Mouse (Mus musculus): Measurements from ENCODE around the gene Cobll1. TPM values are rescaled to one million over a fixed set of nuclear protein-coding genes. Genes with fewer than 3 reads are reported as not detected.

Gene Cobll1
- polyA plus RNA-seq, 1 experiment from 2014 or later, result 6.1 TPM

DNA sequence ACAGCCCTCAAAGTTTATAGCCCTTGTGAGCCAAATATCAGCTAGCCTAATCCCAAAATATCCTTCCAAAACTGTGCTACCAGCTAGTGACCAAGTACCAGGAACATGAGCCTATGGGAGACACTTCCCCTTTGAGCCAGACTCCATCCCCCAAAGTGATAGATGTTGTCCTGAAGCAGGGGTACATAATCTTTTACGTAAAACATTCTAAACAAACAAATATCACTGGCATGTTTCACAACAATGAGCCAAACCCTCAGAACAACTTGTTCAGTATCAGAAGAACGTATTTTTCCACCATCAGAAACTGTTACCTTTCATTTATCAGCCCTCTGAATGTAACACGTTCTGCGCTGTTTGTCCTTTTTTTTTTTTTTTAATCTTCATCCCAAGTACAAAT, 12.7 kb downstream of the Cobll1 start:
- H3K27ac ChIP-seq (ENCODE audit: low read length), result no peak overlapping the region
- no peaks in the 10 kb centered on the region for H3K27me3 ChIP-seq (ENCODE audit: control insufficient read depth, insufficient read depth, low read depth, low read length)
- no peaks in the 10 kb centered on the region; the same call in 1 of the 2 replicates for H3K4me1 ChIP-seq (ENCODE audit: control insufficient read depth, low read depth, low read length)
- H3K4me2 ChIP-seq (ENCODE audit: low read depth, low read length), result no peak overlapping the region
- no peaks in the 10 kb centered on the region for H3K36me3 ChIP-seq (ENCODE audit: control insufficient read depth, insufficient read depth)
- no peaks in the 10 kb centered on the region for H3K9me3 ChIP-seq (replicated peaks; ENCODE audit: control insufficient read depth, low read length)
- H3K4me3 ChIP-seq (ENCODE audit: low read depth, low read length), result no peak overlapping the region
- no peak overlapping the region for H3K9ac ChIP-seq (ENCODE audit: low read depth, low read length)
- no peak for ATAC-seq (ENCODE audit: low read depth)
- 60% methylated on average over 4 of the region's 4 CpGs for WGBS (ENCODE audit: insufficient replicate concordance)

- Histone ChIP-seq H3K9me3 (replicated peaks; ENCODE audit: control insufficient read depth, low read length) (no peaks in the 10 kb centered on the region), H3K4me2 (ENCODE audit: low read depth, low read length) (no peak overlapping the region), H3K9ac (ENCODE audit: low read depth, low read length) (no peak overlapping the region), H3K27me3 (ENCODE audit: control insufficient read depth, insufficient read depth, low read depth, low read length) (no peaks in the 10 kb centered on the region), H3K36me3 (ENCODE audit: control insufficient read depth, insufficient read depth) (no peaks in the 10 kb centered on the region), H3K4me1 (ENCODE audit: control insufficient read depth, low read depth, low read length) (no peaks in the 10 kb centered on the region; the same call in 1 of the 2 replicates), H3K4me3 (ENCODE audit: low read depth, low read length) (no peak overlapping the region), H3K27ac (ENCODE audit: low read length) (no peak overlapping the region)
- 57% methylated on average over 12 of the region's 12 CpGs for WGBS (ENCODE audit: insufficient replicate concordance)
- ATAC-seq (ENCODE audit: low read depth), result no peak
Observed at GRCm38 (mm10) chr2:65223956-65224735, 15.1 kb downstream of the Cobll1 start.

DNA sequence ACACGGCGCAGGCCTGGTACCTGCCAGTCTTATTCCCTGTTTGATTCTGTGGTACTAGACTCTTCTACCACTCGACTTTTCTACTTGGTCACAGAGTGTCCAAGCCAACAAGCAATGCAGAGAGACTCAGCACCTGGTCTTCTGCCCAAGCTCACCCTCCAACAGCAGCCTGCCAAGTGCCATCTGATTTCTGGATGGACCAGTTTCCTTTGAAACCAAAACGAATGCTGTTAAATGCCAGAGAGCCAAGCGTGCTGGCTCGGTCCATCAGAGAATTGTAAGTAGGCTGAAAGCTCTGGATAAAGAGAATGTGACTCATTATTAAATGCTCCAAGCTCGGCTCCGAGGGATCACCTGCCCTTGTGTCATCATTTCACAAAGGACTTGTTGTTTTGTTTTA, 16.2 kb downstream of the Cobll1 start:
- Histone ChIP-seq H3K36me3 (ENCODE audit: control insufficient read depth, insufficient read depth) (no peaks in the 10 kb centered on the region), H3K4me3 (ENCODE audit: low read depth, low read length) (no peak overlapping the region), H3K27me3 (ENCODE audit: control insufficient read depth, insufficient read depth, low read depth, low read length) (no peaks in the 10 kb centered on the region), H3K4me1 (ENCODE audit: control insufficient read depth, low read depth, low read length) (no peaks in the 10 kb centered on the region; the same call in none of the 2 replicates), H3K9ac (ENCODE audit: low read depth, low read length) (no peak overlapping the region), H3K27ac (ENCODE audit: low read length) (no peak overlapping the region), H3K9me3 (replicated peaks; ENCODE audit: control insufficient read depth, low read length) (no peaks in the 10 kb centered on the region), H3K4me2 (ENCODE audit: low read depth, low read length) (no peak overlapping the region)
- no peak for ATAC-seq (ENCODE audit: low read depth)
- 69% methylated on average over 8 of the region's 8 CpGs for WGBS (ENCODE audit: insufficient replicate concordance)

DNA sequence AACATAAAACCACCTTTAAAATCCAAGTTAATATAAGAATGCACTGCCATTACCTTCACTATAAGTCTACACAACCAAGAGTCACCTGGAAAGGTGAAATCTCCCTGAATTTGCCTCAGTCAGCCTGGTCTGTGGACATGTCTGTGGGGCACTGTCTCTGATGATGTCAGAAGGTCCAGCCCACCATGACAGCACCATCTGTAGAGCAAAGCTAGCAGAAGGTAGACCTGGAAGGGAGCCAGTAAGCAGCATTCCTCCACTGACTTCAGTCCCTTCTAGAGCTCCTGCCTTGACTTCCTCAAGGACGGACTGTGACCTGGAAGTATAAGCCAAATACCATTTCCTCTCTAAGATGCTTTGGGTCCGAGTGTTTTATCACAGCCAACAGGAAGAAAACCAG, 17.6 kb downstream of the Cobll1 start:
- no peak overlapping the region for H3K4me2 ChIP-seq (ENCODE audit: low read depth, low read length)
- WGBS (ENCODE audit: insufficient replicate concordance), result 54% methylated on average over 2 of the region's 2 CpGs

GRCm38 (mm10) chr2:65220563-65220962, 18.6 kb downstream of the Cobll1 start:
- WGBS (ENCODE audit: insufficient replicate concordance), result 70% methylated on average over 1 of the region's 1 CpGs
- H3K9me3 ChIP-seq (replicated peaks; ENCODE audit: control insufficient read depth, low read length), result no peaks in the 10 kb centered on the region
- H3K4me1 ChIP-seq (ENCODE audit: control insufficient read depth, low read depth, low read length), result no peaks in the 10 kb centered on the region; the same call in none of the 2 replicates
- H3K4me2 ChIP-seq (ENCODE audit: low read depth, low read length), result no peak overlapping the region
- no peak overlapping the region for H3K27ac ChIP-seq (ENCODE audit: low read length)
- no peaks in the 10 kb centered on the region for H3K36me3 ChIP-seq (ENCODE audit: control insufficient read depth, insufficient read depth)
- no peak overlapping the region for H3K9ac ChIP-seq (ENCODE audit: low read depth, low read length)
- ATAC-seq (ENCODE audit: low read depth), result no peak
- no peak overlapping the region for H3K4me3 ChIP-seq (ENCODE audit: low read depth, low read length)
- no peaks in the 10 kb centered on the region for H3K27me3 ChIP-seq (ENCODE audit: control insufficient read depth, insufficient read depth, low read depth, low read length)

More for the DNA sequence above, 17.6 kb downstream of the Cobll1 start:
- Histone ChIP-seq H3K27ac (ENCODE audit: low read length) (no peak overlapping the region), H3K4me3 (ENCODE audit: low read depth, low read length) (no peak overlapping the region), H3K36me3 (ENCODE audit: control insufficient read depth, insufficient read depth) (no peaks in the 10 kb centered on the region), H3K4me1 (ENCODE audit: control insufficient read depth, low read depth, low read length) (no peaks in the 10 kb centered on the region; the same call in none of the 2 replicates), H3K9ac (ENCODE audit: low read depth, low read length) (no peak overlapping the region), H3K9me3 (replicated peaks; ENCODE audit: control insufficient read depth, low read length) (no peaks in the 10 kb centered on the region), H3K27me3 (ENCODE audit: control insufficient read depth, insufficient read depth, low read depth, low read length) (no peaks in the 10 kb centered on the region)
- no peak for ATAC-seq (ENCODE audit: low read depth)

DNA sequence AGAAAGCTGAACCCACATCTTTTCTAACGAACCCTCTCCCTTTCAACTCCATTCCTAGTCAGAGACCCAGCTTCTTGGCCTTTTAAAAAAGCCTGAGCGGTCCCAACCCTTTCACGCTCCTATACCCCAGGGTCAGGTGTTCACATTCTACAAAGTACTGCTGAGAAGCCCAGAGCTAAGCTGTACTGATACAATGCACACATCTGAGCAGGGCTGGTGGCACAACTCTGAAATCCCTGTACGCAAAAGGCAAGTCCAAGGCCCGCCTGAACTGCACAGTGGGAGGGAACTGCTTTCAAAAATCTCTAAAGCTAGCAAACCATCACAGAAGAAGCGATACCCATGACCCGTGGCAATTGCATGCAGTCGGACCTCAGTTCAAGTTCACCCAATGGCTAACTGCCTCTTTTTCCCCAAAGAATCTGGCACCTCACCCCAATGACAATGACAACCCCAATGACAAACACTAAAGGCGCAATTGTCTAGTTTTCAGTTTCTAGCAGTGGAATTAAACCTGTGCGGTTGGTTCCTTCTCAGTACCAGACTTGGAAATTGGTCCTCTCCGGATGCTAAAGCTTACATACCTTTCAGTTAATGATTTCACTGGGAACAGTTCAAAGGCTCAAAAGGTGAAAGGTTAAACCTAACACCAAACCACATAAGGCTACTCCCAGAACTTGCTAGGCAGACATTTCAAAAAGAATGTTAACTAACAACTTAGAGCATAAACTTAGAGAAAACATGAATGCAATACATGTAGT, 19.6 kb downstream of the Cobll1 start:
- Histone ChIP-seq H3K4me3 (ENCODE audit: low read depth, low read length) (0 out of 2 replicates have a peak overlapping the region, but pooled peaks have one; percentile 15), H3K4me1 (ENCODE audit: control insufficient read depth, low read depth, low read length) (no peaks in the 10 kb centered on the region; the same call in none of the 2 replicates), H3K4me2 (ENCODE audit: low read depth, low read length) (0 out of 2 replicates have a peak overlapping the region, but pooled peaks have one; percentile 30), H3K9me3 (replicated peaks; ENCODE audit: control insufficient read depth, low read length) (no peaks in the 10 kb centered on the region), H3K27me3 (ENCODE audit: control insufficient read depth, insufficient read depth, low read depth, low read length) (no peaks in the 10 kb centered on the region), H3K36me3 (ENCODE audit: control insufficient read depth, insufficient read depth) (no peaks in the 10 kb centered on the region), H3K27ac (ENCODE audit: low read length) (peak overlapping the region; percentile 66), H3K9ac (ENCODE audit: low read depth, low read length) (no peak overlapping the region)
- 57% methylated on average over 11 of the region's 11 CpGs for WGBS (ENCODE audit: insufficient replicate concordance)
- ATAC-seq (ENCODE audit: low read depth), result peak; percentile 80

- WGBS (ENCODE audit: insufficient replicate concordance), result 72% methylated on average over 9 of the region's 9 CpGs
- H3K9ac ChIP-seq (ENCODE audit: low read depth, low read length), result no peak overlapping the region
Observed at GRCm38 (mm10) chr2:65218318-65218717, 20.9 kb downstream of the Cobll1 start.

DNA sequence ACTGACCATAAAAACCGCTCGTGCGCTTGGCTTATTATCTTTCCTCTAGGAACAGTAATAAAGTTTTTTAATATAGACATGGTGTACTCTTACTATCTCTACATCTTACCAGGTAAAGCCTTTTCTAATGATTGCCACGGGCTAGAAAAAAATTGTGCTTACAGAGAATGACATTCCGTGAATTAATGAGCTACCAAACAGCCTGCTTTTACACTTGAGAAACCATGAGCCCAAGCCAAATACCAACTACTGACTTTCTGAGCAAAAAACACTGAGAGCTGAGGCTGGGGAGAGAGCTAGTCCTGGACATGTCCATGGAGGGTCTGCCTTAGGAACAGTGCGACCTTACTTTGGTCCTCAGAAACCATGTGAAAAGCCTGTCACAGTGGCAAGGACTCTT, 21.5 kb downstream of the Cobll1 start:
- H3K9ac ChIP-seq (ENCODE audit: low read depth, low read length), result no peak overlapping the region
- H3K9me3 ChIP-seq (replicated peaks; ENCODE audit: control insufficient read depth, low read length), result no peaks in the 10 kb centered on the region
- no peak overlapping the region for H3K4me2 ChIP-seq (ENCODE audit: low read depth, low read length)
- no peaks in the 10 kb centered on the region for H3K27me3 ChIP-seq (ENCODE audit: control insufficient read depth, insufficient read depth, low read depth, low read length)
- H3K4me3 ChIP-seq (ENCODE audit: low read depth, low read length), result no peak overlapping the region
- H3K36me3 ChIP-seq (ENCODE audit: control insufficient read depth, insufficient read depth), result no peaks in the 10 kb centered on the region
- 71% methylated on average over 6 of the region's 6 CpGs for WGBS (ENCODE audit: insufficient replicate concordance)
- H3K4me1 ChIP-seq (ENCODE audit: control insufficient read depth, low read depth, low read length), result no peaks in the 10 kb centered on the region; the same call in none of the 2 replicates
- no peak overlapping the region for H3K27ac ChIP-seq (ENCODE audit: low read length)
- no peak for ATAC-seq (ENCODE audit: low read depth)

More at GRCm38 (mm10) chr2:65218318-65218717, 20.9 kb downstream of the Cobll1 start:
- no peaks in the 10 kb centered on the region; the same call in none of the 2 replicates for H3K4me1 ChIP-seq (ENCODE audit: control insufficient read depth, low read depth, low read length)
- no peak overlapping the region for H3K4me2 ChIP-seq (ENCODE audit: low read depth, low read length)
- H3K27ac ChIP-seq (ENCODE audit: low read length), result peak overlapping the region; percentile 24; the same call in 1 of the 2 replicates
- ATAC-seq (ENCODE audit: low read depth), result no peak
- H3K27me3 ChIP-seq (ENCODE audit: control insufficient read depth, insufficient read depth, low read depth, low read length), result no peaks in the 10 kb centered on the region
- H3K9me3 ChIP-seq (replicated peaks; ENCODE audit: control insufficient read depth, low read length), result no peaks in the 10 kb centered on the region
- H3K4me3 ChIP-seq (ENCODE audit: low read depth, low read length), result no peak overlapping the region
- H3K36me3 ChIP-seq (ENCODE audit: control insufficient read depth, insufficient read depth), result no peaks in the 10 kb centered on the region

DNA sequence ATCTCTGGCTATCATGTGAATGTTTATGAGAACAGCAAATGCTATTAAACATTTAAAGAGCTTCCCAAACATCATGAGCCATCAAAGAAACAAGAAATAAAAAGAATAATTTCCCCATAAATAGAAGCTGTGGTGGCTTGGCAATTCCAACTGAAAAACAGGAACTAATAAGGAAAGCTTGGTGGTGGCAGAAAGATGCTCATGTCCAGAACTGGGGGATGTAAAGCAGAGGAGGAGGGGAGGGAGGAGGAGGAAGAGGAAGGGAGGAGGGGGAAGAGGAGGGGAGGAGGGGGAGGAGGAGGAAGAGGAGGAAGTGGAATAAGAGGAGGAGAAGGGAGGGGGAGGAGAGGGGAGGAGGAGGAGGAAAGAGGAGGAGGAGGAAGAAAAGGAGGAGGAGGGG, 23.0 kb downstream of the Cobll1 start:
- no peaks in the 10 kb centered on the region for H3K36me3 ChIP-seq (ENCODE audit: control insufficient read depth, insufficient read depth)

More for the DNA sequence above, 23.0 kb downstream of the Cobll1 start:
- H3K4me2 ChIP-seq (ENCODE audit: low read depth, low read length), result no peak overlapping the region
- no peaks in the 10 kb centered on the region for H3K27me3 ChIP-seq (ENCODE audit: control insufficient read depth, insufficient read depth, low read depth, low read length)
- no peak overlapping the region for H3K4me3 ChIP-seq (ENCODE audit: low read depth, low read length)
- H3K9ac ChIP-seq (ENCODE audit: low read depth, low read length), result no peak overlapping the region
- H3K9me3 ChIP-seq (replicated peaks; ENCODE audit: control insufficient read depth, low read length), result no peaks in the 10 kb centered on the region
- no peak for ATAC-seq (ENCODE audit: low read depth)
- H3K27ac ChIP-seq (ENCODE audit: low read length), result no peak overlapping the region
- H3K4me1 ChIP-seq (ENCODE audit: control insufficient read depth, low read depth, low read length), result no peaks in the 10 kb centered on the region; the same call in none of the 2 replicates
